Mouse (Mus musculus) lung, embryonic 15.5 days (tissue): ENCODE results near the gene Pipox. TPM values are rescaled to one million over a fixed set of nuclear protein-coding genes. Genes with fewer than 3 reads are reported as not detected.

Source experiments
- ATAC-seq: fragments of 200-750 bp; cut with Nextera tagmentation; 2 replicates; pipeline ENCODE4 v1.8.0; 2017; ENCODE audit warnings: moderate number of reproducible peaks, borderline replicate concordance; ENCODE audit not compliant: low FRiP score, low TSS enrichment; ENCODE audit errors: extremely low read depth
- H3K27ac ChIP-seq: fragments of 300-500 bp; sonication (generic); 2 replicates; pipeline ENCODE4 v1.5.1; 2015; ENCODE audit warnings: moderate library complexity, mild to moderate bottlenecking, inconsistent platforms
- H3K27me3 ChIP-seq: fragments of 300-500 bp; sonication (generic); 2 replicates; pipeline ENCODE4 v1.6.1; 2015; ENCODE audit warnings: inconsistent platforms
- H3K36me3 ChIP-seq: fragments of 300-500 bp; sonication (generic); 2 replicates; pipeline ENCODE4 v1.6.1; 2015; ENCODE audit warnings: inconsistent platforms
- H3K4me1 ChIP-seq: fragments of 300-500 bp; sonication (generic); 2 replicates; pipeline ENCODE4 v1.6.1; 2015; ENCODE audit warnings: inconsistent platforms
- H3K4me2 ChIP-seq: fragments of 300-500 bp; sonication (generic); 2 replicates; pipeline ENCODE4 v1.6.1; 2015; ENCODE audit warnings: inconsistent platforms, mild to moderate bottlenecking, moderate library complexity
- H3K4me3 ChIP-seq: fragments of 300-500 bp; sonication (generic); 2 replicates; pipeline ENCODE4 v1.5.1; 2015; ENCODE audit warnings: mild to moderate bottlenecking, inconsistent platforms
- H3K9ac ChIP-seq: fragments of 300-500 bp; sonication (generic); 2 replicates; pipeline ENCODE4 v1.6.1; 2015; ENCODE audit warnings: inconsistent platforms
- H3K9me3 ChIP-seq: fragments of 300-500 bp; sonication (generic); 2 replicates; pipeline ENCODE4 v1.6.1; 2016; ENCODE audit warnings: inconsistent platforms
- WGBS: fragments of 180-500 bp; shearing (Covaris S2); methylation state at CpG from one replicate; pipeline ENCODE4 v1.1.7; 2015; 5-methylcytosine and 5-hydroxymethylcytosine counted together
- polyA plus RNA-seq: library from polyadenylated mRNA; unstranded; fragments of >200 nt; fragmentation: Nextera tagmentation; extraction: Ambion mirVana; gene quantifications from 2 replicates; pipeline ENCODE4 v1.2.1, GENCODE M21; 2015

Gene Pipox
- polyA plus RNA-seq, 1 experiment from 2014 or later = 1.2 TPM

- no peak overlapping the region for H3K9ac ChIP-seq
These were observed 57.1 kb downstream of the Pipox start for GRCm38 (mm10) chr11:77836751-77837150.

GRCm38 (mm10) chr11:77836290-77836689 lies 57.6 kb downstream of the Pipox start:
- Histone ChIP-seq H3K36me3 (peaks cover 41% of the 10 kb centered on the region), H3K4me2 (no peak overlapping the region), H3K9ac (no peak overlapping the region), H3K4me3 (no peak overlapping the region), H3K4me1 (no peaks in the 10 kb centered on the region), H3K9me3 (no peaks in the 10 kb centered on the region), H3K27ac (peak overlapping the region; percentile 1; the same call in 1 of the 2 replicates), H3K27me3 (no peaks in the 10 kb centered on the region)
- ATAC-seq = no peak
- 78% methylated on average over 5 of the region's 5 CpGs for WGBS

More at GRCm38 (mm10) chr11:77836751-77837150, 57.1 kb downstream of the Pipox start:
- no peaks in the 10 kb centered on the region for H3K9me3 ChIP-seq
- no peaks in the 10 kb centered on the region for H3K27me3 ChIP-seq
- no peaks in the 10 kb centered on the region for H3K4me1 ChIP-seq
- no peak for ATAC-seq
- 72% methylated on average over 4 of the region's 4 CpGs for WGBS
- H3K27ac ChIP-seq = 0 out of 2 replicates have a peak overlapping the region, but pooled peaks have one; percentile 1
- no peak overlapping the region for H3K4me3 ChIP-seq
- H3K36me3 ChIP-seq = peaks cover 45% of the 10 kb centered on the region
- H3K4me2 ChIP-seq = no peak overlapping the region

- Histone ChIP-seq H3K27ac (no peak overlapping the region), H3K4me3 (no peak overlapping the region), H3K27me3 (no peaks in the 10 kb centered on the region), H3K9me3 (no peaks in the 10 kb centered on the region), H3K4me2 (no peak overlapping the region), H3K36me3 (peaks cover 42% of the 10 kb centered on the region), H3K4me1 (no peaks in the 10 kb centered on the region), H3K9ac (no peak overlapping the region)
- ATAC-seq = no peak
- 71% methylated on average over 3 of the region's 3 CpGs for WGBS
These were observed 58.8 kb downstream of the Pipox start for GRCm38 (mm10) chr11:77835109-77835508.

- H3K9me3 ChIP-seq = no peaks in the 10 kb centered on the region
- no peaks in the 10 kb centered on the region for H3K27me3 ChIP-seq
- no peak overlapping the region for H3K9ac ChIP-seq
- H3K4me2 ChIP-seq = no peak overlapping the region
- no peak overlapping the region for H3K27ac ChIP-seq
- no peak for ATAC-seq
- H3K36me3 ChIP-seq = peaks cover 51% of the 10 kb centered on the region
- WGBS = 81% methylated on average over 4 of the region's 4 CpGs
- no peak overlapping the region for H3K4me3 ChIP-seq
- H3K4me1 ChIP-seq = no peaks in the 10 kb centered on the region
These were observed 61.4 kb downstream of the Pipox start for GRCm38 (mm10) chr11:77832541-77832940.

- no peak overlapping the region for H3K9ac ChIP-seq
- H3K9me3 ChIP-seq = no peaks in the 10 kb centered on the region
- no peak for ATAC-seq
- H3K4me1 ChIP-seq = peaks cover 6% of the 10 kb centered on the region
- H3K27ac ChIP-seq = no peak overlapping the region
- WGBS = 55% methylated on average over 7 of the region's 7 CpGs
- H3K36me3 ChIP-seq = peaks cover 50% of the 10 kb centered on the region
- no peaks in the 10 kb centered on the region for H3K27me3 ChIP-seq
- H3K4me3 ChIP-seq = no peak overlapping the region
- no peak overlapping the region for H3K4me2 ChIP-seq
These were observed 63.0 kb downstream of the Pipox start for GRCm38 (mm10) chr11:77830875-77831274.

Other genes with a start within 250 kb of the Pipox start
- gene Nufip2, start 207.9 kb downstream of the Pipox start, polyA plus RNA-seq = 4.9 and 5.0 TPM in 2 replicates
- gene Cryba1, start 168.8 kb downstream of the Pipox start, polyA plus RNA-seq = not detected in 2 replicates
- 37.8 and 46.2 TPM in 2 replicates for gene Myo18a, start 130.8 kb downstream of the Pipox start, polyA plus RNA-seq
- 0.94 and 1.5 TPM in 2 replicates for gene Gm10277, start 106.3 kb downstream of the Pipox start, polyA plus RNA-seq
- gene Sez6, start 36.7 kb upstream of the Pipox start, polyA plus RNA-seq = 0.23 and 0.51 TPM in 2 replicates
- gene Phf12, start 88.7 kb upstream of the Pipox start, polyA plus RNA-seq = 15.5 and 15.9 TPM in 2 replicates
- 18.7 and 19.8 TPM in 2 replicates for gene Dhrs13, start 138.2 kb upstream of the Pipox start, polyA plus RNA-seq
- gene Flot2, start 143.8 kb upstream of the Pipox start, polyA plus RNA-seq = 65.9 and 67.2 TPM in 2 replicates
- gene Eral1, start 186.3 kb upstream of the Pipox start, polyA plus RNA-seq = 34.3 and 36.4 TPM in 2 replicates
- gene Fam222b, start 200.6 kb upstream of the Pipox start, polyA plus RNA-seq = 12.4 and 13.9 TPM in 2 replicates